Mouse (Mus musculus): ENCODE results near the gene Krt20.

Gene Krt20

DNA sequence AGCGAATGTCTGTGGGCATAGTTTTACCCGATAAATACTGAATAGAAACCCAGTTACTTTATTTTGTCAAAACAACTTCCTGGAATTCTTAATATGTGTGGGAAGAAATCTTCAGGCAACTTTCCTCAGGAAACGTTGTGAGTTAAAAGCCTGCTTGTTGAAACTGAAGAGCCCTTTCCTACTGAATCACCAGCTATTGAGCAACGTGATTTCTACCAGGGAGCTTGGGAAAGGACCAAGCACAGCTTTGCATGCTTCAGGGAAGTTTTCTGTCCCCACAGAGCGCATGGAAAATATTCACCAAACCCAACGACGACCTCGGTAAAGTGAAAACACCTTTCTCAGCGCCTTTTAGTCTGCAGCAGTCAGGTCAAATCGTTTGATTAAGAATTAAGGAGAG lies 31.8 kb downstream of the Krt20 start:
- DNase-seq (ENCODE audit: low spot score): no peak

DNA sequence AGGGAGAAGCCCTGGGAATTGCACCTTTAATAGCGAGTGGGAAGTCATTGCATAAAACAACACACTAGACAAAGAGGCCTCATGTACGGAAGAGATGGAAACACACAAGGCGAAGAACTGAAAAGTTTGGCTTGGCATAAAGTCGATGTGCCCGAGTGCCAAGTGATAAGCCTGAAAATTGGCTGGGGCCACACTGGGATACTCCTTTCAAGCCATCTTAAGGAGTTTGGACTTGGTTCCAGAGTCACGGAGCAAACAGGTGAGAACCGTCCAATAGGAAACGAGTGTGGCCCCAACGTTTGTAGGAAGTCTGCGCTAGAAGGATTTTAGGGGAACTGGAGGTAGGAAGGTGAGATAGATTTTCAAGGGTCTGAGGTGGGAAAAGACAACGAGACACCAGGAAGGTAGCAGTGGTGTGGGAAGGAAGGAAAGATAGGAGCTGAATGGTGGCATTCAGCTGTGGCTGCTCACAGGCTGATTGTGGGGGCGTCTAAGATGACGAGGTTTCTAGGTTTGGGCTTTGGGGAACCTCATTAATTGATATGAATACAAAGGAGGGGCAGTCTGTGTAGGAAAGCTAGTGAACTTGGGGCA lies 37.9 kb downstream of the Krt20 start:
- DNase-seq (ENCODE audit: low spot score): no peak

DNA sequence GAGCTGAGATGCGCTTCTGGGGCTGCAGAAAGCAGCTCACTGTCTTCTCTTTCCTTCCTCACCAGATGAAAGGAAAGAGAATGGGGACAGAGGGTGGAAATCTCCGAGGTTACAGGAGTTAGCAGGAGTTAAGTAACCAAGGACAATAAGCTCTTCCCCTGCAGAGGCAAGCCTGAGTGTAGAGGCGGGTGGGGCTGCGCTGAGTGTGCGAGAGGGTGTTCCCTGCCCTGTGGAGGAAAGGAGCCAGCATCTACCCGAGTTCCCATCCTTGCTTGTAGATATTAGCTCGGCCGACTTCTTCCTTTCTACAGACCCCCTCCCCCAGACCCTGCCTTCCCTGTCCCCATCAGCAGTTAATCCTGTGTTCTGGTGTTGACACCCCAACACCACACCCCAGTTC lies 39.1 kb downstream of the Krt20 start:
- no peak for DNase-seq (ENCODE audit: low spot score)

DNA sequence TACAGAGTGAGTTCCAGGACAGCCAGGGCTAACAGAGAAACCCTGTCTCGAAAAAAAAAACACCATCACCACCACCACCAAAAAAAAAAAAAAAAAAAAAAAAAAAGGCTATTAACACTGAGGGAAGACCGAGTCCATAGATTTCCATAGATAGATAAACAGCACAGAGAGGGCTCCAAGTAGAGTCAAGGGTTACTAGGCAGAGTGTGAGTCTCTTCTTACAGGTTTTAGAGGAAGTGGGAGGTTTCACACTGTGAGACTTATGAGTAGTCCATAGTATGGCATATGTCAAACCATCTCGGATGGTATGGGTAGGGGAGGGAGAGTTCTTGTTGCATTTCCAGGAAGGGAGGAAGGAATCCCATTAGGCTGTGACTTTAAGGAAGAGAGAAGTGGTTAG lies 39.9 kb downstream of the Krt20 start:
- no peak for DNase-seq (ENCODE audit: low spot score)

DNA sequence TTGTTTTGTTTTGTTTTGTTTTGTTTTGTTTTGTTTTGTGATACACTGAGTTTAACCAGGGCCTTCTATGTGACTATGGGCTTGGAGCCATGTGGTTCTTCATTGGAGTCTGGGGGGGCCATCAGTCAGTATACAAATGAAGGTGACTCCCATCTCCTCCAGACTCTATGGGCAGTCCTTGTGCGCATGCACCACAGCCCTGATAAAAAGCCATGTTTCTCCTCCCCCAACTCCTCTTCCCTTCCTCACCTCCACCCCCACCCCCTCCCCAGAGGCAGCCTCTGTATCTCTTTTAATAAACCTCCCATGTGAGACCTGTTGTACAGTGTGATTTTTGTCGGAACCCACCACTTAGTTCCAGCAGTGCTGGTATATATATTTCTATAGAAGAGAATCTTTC lies 41.3 kb downstream of the Krt20 start:
- DNase-seq (ENCODE audit: low spot score): no peak

DNA sequence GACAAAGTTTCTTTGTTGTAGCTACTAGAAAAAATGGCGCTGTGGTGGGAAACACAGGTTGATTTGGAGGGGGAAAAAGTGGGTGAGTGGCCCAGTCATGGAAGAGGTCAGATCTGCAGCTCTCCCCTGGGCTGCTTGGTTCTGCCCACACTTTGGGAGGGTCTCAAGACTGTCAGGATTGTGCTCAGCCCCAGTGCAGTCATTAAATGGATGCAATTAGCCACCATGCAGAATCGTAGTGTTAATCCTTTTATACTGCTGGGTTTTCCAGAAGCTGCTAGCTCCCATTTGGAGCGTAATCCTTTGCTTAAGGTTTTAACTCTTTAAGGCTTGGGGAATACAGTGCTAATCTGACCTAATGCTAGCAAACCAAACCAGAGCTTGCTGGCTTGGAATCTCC lies 41.9 kb downstream of the Krt20 start:
- no peak for DNase-seq (ENCODE audit: low spot score)

DNA sequence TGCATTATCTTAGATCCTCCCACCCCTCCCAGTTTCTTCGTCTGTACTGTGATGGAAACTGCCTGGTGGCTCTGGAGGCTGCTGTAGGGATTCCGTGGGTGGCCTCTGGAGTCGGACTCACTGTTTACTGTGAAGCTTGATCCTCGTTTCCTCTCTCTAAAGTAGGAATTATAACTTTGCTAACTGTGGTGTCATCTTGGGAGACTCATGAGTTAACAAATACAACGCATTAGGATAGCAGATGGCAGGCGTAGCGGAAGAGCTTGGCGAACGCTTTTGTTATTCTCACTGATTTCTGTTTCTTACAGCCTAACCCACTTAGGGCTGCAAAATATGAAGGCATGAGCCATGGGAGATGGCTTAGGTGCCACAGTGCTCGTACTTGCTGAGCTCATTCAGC lies 45.5 kb downstream of the Krt20 start:
- no peak for DNase-seq (ENCODE audit: low spot score)

DNA sequence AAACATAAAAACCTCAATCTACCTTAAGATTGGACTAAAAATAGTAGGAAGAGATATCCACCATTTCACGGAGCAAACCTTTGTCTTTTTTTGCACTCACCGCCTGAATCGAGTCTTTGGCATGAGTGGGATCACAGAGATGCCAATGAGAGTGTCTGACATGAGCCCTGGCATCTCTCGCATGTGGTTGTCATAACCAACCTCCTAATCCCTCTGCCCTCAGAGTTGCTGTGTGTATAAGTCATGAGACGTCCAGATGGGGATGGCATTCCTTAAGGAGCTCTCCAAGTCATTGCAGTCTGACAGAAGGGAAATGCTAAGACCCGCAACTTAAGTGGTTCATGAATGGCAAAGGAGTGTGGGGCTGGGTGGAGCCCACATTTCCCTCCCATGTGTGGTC lies 46.6 kb downstream of the Krt20 start:
- DNase-seq (ENCODE audit: low spot score): no peak

DNA sequence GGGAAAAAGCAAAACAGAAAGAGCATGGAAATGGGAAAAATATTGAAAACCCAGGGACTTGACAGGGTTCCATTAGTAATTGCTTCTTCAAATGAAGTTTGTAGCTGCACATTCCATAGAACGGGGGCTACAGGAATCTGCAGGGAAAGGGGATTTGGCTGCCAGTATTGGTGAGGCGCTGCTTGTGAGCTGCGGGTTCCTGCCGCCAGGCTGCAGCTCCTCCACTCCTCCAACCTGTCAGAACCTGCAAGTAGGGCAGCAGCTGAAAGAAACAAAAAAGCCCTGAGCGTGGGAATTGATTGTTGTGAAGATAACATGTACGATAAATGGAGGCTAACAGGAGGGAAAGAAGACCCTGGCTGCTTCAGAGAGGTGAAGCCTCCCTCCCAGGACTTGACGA lies 47.1 kb downstream of the Krt20 start:
- no peak for DNase-seq (ENCODE audit: low spot score)

DNA sequence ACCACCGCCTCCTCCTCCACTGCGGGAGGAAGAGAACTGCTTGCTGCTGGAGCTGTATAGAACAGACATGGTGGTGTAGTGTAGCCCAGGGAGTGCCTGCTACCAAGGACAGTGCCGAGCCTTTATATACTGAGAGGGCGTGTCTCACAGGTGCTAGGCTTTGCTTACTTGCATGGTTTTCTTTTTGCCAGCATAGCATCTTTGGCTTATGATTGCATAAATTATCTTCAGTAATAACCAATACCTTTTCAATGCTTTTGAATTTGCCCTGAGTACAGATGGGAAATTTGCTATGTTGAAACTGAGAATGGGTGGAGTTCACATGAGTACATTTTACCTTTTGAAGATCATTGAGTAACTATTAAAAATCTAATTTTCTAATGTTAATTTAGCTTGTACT lies 48.7 kb downstream of the Krt20 start, which contains the start of gene Krt10:
Gene Krt10, minus strand, starts transcription at position 101 of the 400 bp plus-strand sequence.
- no peak for DNase-seq (ENCODE audit: low spot score)

DNA sequence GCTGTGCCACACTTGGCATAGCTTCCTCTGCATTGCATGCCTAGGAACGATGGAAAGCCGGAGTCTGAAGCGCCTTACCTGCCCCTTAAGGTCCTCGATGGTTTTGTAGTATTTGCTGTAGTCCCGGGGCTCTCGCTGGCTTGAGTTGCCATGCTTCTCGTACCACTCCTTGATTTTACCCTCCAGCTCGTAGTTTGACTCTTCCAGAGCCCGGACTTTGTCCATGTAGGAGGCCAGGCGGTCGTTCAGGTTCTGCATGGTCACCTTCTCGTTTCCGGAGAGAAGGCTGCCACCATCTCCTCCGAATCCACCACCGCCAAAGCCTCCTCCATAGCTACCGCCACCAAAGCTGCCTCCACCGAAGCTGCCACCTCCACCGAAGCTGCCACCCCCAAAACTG lies 49.3 kb downstream of the Krt20 start:
- DNase-seq (ENCODE audit: low spot score): no peak

DNA sequence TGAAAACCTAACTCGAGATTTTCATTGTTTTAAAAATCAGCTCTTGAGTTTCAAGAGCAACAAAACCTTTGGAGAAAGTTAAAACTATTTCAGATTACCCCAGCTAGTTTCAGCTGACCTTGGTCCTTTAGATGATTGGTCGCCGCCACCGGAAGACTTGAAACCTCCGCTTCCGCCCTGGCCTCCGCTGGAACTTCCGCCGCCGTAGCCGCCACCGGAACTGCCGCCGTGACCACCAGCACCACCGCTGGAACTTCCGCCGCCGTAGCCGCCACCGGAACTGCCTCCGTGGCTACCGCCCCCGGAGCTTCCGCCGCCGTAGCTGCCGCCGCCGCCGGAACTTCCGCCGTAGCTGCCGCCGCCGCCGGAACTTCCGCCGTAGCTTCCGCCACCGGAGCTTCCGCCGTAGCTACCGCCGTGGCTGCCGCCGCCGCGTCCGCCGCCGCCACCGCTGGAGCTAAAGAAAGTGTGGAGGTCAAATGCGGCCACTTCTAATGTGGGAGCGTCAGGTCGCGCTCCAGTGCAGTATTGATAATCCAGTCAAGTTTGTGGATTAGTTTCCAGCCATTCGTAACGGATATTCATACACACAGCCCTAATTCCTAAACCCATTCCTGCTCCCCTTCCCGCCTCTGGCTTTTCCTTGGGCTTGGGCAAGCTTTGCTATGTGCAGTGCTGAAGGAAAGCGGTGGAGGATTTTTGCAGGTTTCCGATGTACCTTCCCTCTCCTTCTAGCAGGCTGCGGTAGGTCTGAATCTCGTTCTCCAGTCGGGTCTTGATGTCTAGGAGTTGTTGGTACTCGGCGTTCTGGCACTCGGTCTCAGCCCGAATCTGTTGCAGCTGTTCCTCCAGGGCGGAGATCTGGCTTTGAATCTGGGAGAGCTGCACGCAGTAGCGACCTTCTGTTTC lies 51.9 kb downstream of the Krt20 start:
- peak; percentile 50 for DNase-seq (ENCODE audit: low spot score)

DNA sequence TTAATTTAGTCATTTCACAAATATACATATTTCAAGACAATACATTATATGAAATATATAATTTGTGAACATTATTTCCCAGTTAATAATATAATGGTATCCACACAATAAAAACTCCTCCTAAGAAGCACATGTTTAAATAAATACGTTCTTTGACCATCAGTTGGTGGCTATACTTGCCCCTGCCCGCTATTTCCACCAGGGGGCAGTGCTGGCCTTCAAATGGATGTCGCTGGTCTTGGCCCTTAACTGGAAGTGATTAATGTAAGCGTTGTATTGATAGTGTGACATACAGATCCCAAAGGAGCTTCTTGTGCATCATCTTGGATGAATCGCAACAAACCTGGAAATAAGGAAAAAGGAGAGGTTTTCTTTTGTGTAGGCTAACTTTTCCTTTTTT lies 58.4 kb downstream of the Krt20 start:
- DNase-seq (ENCODE audit: low spot score): peak; percentile 75

Data from layer of hippocampus, adult 9-10 months (tissue).